Mouse (Mus musculus) ovary, adult 18-20 months (tissue): Measurements from ENCODE around the gene Mfap1a.
A peak's percentile ranks its signal among the peaks of the same experiment; 100 is the strongest.
"Not testable (repeated sequence)": the region's sequence is repeated elsewhere in the genome, so short reads cannot be mapped to it uniquely, and the experiment has no call there.

Experiments
- DNase-seq: peaks from one replicate; pipeline ENCODE4 v3.0.0; 2022; ENCODE audit warnings: low spot score, mixed read lengths

The Mfap1a gene

DNA sequence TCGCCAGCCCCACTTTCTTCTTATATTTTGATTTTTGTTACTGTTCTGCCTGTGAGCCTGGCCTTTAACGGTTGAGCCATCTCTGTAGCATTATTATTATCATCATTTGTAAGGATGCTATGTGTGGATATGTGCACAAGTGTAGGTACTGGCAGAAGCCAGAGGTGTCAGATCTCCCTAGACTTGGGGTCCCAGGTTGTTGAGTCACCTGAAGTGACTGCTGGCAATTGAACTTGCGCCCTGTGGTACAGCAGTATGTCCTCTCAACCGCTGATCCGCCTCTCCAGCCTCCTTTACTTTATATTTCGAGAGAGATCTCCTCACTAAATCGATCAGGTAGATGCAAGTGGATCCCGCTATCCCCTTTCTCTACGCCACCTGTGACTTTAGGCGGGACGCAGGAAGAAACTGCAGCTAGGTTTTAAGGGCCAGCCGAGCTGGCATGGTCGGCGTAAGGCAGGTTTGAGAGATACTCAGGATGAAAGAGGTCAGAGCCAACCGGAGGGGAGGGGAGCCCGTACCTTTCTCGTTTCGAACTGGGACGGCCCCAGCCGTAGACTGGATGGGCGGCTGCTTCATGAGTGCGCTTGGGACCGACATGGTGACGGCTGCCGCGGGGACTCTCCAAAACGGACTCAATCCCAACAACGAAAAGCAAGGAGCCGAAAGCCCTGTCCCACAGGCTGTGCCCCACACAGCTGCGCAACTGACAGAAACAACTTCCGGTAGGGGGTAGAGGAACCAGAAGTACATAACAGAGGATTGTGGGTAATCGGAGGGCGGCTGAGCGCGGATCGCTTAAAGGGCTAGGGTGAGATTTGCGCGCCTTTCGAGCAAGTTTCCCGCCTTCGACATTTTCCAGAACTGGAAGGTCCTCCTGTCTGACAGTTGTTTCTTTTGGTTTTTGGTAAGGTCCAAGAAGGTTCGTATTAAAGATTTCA, at the start of gene Mfap1a, which contains the start of gene Wdr76:
TSS of gene Mfap1a (minus strand) at position 724 of the 941 bp plus-strand sequence.
TSS of gene Wdr76 (plus strand) at position 782 of the 941 bp plus-strand sequence.
- DNase-seq, result peak; percentile 73

DNA sequence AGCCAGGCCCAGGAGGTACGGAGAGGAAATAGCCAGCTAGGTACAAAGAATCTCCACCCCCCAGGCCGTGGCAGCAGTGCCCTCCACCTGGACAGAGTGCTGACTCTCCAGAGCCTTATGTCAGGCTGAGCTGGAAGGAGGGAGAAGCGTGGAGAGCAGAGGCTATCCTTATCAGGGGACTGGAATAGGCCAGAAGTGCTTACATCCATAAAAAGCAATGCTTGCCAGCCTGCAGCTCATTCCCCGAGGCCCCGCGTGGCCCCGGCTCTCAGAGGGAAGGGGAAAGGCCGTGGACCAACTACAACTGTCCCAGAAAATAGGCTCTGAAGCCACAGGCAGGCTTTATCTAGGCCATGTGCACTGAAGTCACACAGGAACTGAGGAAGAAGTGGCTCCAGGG, 44.8 kb upstream of the Mfap1a start:
- DNase-seq, result no peak

DNA sequence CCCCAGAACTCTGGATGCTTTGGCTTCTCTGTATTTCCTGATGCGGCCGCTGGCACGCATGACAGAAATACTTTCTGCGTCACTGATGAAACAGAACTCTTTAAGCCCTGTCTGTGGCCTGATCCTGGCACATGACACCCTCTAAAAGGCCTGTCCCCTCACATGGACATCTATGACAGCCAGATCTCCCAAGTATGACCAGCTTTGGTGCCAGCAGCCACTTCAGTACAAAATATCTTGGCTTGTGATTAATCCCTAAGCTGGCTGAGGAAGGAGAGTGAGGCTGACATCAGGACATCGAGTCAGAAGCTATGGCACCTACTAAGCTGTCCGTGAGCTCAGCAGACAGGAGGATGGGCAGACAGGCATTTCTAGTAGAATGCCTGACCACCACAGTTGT, 43.2 kb upstream of the Mfap1a start:
- DNase-seq, result no peak

DNA sequence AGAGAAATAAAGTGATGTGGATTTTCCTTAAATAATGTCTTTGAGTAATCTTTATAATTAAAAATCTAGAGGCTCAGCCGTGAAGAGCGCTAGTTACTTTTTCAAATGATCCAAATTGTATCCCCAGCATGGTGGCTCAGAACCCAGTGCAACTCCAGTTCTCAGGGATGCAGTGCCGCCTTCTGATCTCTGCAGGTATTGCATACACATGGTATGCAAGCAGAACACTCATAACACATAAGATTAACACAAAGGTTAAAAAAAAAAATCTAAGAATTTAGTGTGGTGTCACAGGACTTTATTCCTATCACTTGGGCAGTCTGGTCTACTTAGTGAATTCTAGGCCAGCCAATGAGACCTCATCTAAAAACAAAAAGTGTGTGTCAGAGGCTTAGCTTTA, 38.4 kb upstream of the Mfap1a start:
- DNase-seq, result no peak

DNA sequence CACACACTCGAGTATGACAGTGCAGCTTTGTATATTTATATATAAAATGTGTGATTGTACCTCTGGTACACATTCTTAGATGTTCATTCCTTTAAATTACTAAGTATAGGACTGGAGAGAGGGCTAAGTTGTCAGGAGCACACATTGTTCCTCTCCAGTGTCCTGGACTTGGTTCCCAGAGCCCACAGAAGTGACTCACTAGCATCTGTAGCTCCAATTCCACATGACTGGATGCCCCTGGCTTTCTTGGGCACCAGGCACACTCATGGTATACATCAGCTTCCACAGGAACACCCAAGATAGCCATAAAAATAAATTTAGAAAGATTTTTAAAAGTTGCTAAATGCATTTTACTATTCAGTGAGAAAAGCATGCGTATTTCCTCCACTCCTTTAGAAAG, 18.6 kb upstream of the Mfap1a start:
- no peak for DNase-seq

DNA sequence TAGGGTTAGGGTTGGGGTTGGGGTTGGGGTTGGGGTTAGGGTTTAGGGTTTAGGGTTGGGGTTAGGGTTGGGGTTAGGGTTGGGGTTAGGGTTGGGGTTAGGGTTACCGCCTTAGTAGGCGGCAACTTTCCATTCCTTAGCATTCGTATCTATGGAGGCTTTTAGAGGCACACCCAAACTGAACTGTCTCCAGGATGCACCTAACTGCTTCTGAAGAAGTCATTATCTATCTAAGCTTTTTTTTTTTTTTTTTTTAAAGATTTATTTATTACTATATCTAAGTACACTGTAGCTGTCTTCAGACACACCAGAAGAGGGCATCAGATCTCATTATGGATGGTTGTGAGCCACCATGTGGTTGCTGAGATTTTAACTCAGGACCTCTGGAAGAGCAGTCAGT, 16.4 kb upstream of the Mfap1a start:
- not testable (repeated sequence) for DNase-seq

DNA sequence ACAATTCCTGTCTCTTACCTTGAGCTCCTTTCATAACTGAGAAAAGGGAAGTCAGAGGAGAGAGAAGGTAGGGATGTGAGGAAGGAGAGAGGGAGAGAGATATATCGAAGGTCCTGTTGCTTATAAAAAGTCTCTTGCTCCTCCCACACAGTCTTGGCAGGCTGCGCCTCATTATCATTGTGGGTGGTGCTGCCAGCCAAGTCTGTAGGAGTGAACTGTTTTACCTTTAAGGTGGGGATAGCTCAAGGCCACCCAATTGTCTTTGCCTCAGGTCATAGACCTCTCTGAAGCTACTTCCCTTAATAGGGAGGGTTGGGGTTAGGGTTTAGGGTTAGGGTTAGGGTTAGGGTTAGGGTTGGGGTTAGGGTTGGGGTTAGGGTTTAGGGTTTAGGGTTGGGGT, 15.5 kb upstream of the Mfap1a start:
- no peak for DNase-seq

DNA sequence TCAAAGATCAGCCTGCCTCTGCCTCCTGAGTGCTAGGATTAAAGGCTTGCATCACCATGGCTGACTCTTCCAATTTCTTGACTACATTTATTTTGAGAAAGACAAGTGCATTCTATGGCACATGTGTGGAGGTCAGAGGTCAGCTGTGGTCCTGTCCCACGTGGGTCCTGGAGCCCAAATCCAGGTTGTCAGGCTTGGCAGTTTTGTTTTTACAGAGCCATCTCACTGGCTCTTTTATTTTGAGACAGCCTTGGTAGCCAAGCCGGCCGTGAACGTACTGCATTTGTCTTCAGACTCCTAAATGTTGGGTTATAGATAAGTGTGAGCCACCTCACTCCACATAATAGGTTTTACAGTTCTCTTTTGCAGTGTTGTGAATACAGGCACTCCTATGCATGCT, 12.2 kb upstream of the Mfap1a start:
- DNase-seq, result not testable (repeated sequence)

DNA sequence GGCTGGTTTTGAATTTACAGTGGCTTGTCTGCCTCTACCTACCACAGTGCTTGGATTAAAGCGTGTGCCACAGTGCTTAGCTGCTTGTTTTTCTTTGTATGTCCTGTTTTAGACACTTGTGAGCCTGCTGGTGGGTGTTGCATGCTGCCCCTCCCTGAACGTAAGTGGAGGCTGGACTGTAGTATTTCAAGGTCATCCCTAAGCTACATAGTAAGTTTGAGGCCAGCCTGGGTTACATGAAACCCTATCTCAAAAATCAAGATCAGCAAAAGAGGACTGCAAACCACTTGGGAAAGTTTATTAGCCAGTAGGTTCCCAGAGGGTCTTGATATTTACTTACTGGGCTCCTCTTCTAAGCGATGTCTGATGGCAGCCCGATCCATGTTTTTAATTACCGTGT, 11.6 kb upstream of the Mfap1a start:
- DNase-seq, result no peak

DNA sequence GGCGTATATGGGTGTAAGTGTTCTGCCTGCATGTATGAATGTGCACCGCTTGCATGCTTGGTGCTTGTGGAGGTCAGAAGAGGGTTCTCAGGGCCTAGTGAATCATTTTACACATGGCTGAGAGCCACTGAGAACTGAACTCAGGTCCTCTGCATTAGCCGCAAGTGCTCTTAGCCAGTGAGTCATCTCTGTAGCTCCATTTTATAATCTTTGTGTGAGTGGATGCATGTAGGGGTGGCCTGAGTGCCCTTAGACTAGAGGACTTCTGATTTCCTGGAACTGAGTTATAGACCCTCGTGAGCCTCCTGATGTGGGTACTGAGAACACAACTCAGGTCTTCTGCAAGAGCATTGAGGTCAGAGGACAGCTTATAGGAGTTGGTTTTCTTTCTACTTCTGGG, 7.7 kb upstream of the Mfap1a start:
- no peak for DNase-seq

DNA sequence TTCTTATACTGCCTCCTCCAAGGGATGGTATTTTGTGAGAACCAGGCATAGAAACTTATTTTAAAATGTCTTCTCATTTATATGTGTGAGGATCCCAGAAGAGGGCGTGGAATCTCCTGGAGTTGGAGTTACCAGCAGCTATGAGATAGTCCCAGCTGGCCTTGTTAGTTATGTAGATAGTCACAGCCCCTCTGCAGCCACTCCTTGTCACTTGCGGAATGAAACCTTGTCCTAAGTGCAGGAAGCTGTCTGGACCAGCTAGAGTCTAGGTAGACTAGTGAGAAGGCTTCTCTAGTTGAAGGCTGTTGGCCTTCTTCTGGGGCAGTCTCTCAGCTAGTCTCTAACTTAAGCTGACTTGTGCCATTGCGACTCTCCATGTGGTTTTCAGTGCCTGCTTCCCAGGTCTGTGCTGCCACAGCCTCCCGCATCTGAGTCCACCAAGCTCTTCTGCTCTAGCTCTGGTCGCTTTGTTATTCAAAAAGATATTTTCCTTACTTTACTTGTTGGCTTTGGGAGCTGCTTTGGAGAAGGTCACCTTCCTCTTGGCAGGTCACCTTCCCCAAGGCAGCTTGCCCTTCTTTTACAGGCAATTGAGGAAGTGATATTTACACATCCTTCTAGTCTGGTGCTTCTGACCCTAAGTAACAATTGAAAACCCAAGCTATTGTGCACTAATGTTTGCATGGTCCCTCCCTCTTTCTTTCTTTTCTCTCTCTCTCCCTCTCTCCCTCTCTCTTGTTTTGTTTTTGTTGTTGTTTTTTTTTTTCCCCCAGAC, 6.7 kb upstream of the Mfap1a start:
- DNase-seq, result not testable (repeated sequence)

DNA sequence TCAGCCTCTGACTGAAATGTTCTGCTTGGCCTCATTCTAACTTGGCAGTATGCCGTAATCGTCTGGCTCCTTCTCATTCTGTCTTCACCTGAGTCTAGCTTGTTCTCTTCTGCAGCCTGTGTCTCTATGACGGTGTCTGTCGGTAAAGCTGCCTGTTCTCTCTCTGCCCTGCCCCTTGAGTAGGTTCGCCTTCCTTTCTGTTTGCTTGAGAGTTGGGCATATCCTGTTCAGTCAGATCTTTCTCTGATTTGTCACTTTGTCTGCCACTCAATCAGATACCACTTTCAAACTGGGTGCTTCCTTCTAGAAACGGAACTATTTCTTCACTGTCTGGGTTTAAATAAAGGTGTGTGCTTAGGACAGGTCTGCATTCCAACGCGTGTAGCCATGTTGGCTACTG, 4.9 kb upstream of the Mfap1a start:
- DNase-seq, result no peak

DNA sequence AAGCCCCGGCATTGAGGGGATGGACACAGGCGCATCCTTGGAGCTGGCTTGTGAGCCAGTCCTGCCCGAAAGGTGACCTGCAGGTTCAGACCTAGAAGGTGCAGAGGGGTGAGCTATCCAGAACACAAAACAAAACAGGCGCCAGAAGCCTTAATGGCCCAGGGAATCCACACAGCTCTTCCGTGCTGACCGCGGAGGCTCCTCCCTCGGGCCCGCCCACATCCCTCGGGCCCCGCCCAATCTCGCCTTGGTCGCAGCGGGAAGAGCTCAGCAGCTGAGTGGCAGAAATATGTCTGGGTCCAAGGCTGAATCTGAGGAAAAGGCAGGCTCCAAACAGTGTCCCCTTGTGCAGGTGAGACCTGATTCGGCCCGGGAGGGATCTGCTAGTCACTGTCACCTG, 3.1 kb upstream of the Mfap1a start:
- peak; percentile 55 for DNase-seq

DNA sequence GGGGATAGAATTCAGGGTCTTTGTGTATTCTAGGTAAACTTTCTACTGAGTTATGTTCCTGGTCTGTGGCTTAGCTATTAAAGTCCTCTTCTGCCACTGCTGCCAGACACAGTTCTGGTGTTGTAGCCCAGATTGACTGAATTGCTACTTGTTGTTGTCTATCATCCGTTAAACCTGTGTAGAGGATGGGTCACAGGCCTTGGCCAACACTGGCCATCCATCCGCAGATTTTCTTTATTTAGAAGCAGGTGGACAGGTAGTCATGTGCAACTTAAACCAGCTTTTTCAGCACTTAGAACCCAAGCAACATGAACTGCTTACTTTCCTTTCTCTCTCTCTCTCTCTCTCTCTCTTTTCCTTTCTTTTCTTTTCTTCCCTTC, 1.5 kb upstream of the Mfap1a start:
- DNase-seq, result no peak

DNA sequence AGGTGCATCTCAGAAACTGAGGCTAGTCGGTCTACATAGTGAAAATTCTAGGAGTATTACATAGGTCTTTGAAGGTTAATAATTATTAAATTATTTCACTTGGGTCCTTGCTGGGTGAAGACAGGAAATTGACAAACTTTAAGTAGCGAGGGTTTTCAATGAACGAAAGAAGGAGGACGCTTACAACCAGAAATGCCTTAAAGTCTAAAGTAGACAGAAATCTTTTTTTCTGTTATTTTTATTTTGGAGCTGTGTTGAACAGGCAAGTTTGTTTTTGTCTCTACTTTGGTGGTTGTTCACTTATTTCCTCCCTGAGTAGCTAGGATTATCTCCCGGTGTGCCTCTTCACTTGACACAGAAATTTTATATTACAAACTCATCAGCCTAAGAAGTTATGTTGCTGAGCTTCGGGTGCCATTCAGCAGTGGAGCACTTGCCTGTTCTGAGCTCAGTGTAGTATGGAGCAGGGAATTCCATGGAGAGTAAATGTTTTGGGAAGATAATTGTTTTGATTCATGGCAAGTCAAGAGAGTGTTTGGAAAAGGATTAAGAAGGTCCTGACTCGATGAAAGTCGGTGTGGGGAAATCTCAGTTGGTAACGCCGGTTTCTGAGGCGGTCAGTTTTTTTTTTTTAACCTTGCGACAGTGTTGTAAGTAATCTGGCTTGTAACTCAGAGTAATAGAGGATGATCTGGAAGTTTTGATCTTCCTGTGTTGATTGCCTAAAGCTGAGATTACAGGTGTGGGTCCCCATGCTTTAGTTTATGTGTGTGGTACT, 897 bp upstream of the Mfap1a start:
- DNase-seq, result no peak

DNA sequence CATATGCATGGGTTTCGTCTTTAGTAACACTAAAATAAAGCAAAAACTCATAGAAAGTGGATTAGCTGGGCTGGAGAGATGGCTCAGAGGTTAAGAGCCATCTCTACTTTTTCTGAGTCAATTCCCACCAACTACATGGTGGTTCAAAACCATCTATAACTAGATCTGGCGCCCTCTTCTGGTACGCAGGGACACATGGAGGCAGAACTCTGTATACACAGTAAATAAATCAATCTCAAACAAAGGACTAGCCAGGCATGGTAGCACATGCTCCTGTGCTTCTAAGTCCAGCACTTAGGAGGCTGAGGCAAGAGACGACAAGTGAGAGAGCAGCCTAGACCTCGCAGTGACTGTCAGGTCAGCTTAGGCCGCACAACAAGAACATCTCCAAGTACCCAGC, 4.9 kb downstream of the Mfap1a start:
- DNase-seq, result not testable (repeated sequence)

DNA sequence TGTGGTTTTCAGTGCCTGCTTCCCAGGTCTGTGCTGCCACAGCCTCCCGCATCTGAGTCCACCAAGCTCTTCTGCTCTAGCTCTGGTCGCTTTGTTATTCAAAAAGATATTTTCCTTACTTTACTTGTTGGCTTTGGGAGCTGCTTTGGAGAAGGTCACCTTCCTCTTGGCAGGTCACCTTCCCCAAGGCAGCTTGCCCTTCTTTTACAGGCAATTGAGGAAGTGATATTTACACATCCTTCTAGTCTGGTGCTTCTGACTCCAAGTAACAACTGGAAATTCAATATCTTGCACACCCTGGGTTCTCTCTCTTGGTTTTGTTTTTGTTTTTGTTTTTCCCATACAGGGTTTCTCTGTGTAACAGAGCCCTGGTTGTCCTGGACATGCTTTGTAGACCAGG, 22.1 kb downstream of the Mfap1a start:
- DNase-seq, result not testable (repeated sequence)

DNA sequence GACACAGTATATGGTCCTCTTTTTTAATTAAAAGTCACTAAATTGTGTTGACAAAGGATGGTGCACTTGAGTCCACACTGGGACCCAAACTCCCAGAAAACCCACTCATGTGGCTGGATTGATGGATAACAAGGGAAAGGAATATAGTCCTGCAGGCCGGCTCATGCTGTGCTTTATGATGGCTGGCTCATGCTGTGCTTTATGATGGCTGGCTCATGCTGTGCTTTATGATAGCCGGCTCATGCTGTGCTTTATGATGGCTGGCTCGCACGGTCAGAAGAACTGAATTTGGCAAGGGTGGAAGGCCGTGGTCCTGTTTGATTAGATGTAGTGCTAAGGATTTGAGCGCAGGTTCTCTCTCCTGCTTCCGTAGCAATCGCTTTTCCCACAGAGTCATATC, 22.9 kb downstream of the Mfap1a start:
- DNase-seq, result no peak

DNA sequence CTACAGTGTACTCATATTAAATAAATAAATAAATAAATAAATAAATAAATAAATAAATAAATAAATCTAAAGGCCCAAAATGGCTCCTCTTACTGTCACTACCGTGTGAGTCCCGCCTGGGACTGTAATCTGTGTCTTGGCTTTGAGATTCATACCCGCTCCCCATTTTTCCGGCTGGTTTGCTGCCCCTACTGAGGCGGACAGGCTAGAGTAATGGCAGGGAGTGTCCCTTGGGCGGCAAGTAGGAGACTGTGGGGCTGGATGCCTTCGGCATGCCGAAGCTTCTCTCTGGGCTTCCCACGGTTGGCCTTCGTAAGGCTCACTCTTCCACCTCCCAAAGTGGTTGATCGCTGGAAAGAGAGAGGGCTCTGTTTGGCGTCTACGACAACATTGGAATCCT, 25.5 kb downstream of the Mfap1a start:
- DNase-seq, result not testable (repeated sequence)

DNA sequence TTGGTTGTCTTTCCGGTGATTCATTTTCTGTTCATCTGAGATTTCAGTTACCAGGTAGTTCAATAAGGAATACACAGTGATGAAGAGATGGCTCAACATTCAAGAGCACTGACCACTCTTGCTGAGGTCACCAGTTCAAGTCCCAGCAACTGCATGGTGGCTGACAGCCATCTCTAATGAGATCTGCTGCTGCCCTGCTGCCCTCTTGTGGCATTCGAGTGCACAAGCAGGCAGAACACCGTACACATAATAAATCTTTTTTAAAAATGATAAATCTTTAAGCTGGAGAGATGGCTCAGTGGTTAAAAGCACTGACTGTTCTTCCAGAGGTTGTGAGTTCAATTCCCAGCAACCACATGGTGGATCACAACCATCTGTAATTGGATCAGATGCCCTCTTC, 26.0 kb downstream of the Mfap1a start:
- no peak for DNase-seq

DNA sequence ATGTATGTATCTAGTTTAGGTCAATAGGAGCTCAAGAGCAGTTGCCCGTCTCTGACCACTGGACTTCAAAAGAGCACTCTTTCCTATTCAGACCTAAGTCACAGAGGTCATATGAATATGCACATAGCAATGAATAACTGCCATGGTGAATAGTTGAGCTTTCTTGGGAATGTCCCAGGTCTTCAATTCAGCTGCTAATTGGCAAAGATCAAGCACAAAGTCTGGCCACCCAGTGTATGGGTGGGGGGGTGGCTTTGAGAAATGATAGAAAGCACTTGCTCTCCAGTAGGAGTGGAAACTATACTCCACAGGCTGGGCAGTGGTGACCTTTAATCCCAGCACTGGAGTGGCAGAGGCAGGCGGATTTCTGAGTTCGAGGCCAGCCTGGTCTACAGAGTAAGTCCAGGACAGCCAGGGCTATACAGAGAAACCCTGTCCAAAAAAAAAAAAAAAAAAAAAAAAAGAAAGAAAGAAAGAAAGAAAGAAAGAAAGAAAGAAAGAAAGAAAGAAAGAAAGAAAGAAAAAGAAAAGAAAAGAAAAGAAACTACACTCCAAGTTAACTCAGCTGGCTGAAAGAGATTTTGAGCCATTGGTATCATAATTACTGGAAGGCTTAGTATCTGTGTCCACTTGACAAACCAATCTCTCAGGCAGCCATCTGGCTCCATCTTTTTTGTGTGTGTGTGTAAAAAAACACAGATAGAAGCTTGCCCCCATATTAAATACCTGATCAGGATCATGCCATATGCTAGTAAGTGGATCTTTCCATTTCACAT, 28.8 kb downstream of the Mfap1a start:
- no peak for DNase-seq

DNA sequence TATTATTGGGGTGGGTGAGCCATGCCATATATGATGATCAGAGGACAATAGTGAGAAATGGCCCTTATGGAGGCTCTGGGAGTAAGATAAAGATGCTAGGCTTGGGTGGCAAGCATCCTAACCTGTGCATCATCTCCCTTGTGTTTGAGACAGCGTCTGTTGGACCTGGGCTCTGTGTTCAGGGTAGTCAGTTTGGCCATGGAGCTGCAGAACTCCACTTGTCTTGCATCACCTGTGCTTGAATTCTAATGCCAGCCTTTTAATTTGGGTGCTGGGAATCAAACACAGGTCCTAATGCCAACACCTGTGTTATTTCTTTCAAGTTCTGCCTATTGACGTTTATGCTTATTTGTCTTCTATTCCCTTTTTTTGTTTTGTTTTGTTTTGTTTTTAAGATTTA, 31.2 kb downstream of the Mfap1a start:
- not testable (repeated sequence) for DNase-seq
